Mouse (Mus musculus) cerebellum, postnatal 14 days (tissue): ENCODE measurements at regions not wholly inside any gene's neighbourhood (a gene's known extent, or its start where the extent isn't known, plus 50 kb on each side); places are given as distances from the start of the nearest gene placed in this dataset.

ENCODE experiments used
- DNase-seq, 2 experiments: peaks; one replicate each; pipeline ENCODE4 v3.0.0; 2021; ENCODE audit warnings: mixed read lengths in 2 of 2

DNA sequence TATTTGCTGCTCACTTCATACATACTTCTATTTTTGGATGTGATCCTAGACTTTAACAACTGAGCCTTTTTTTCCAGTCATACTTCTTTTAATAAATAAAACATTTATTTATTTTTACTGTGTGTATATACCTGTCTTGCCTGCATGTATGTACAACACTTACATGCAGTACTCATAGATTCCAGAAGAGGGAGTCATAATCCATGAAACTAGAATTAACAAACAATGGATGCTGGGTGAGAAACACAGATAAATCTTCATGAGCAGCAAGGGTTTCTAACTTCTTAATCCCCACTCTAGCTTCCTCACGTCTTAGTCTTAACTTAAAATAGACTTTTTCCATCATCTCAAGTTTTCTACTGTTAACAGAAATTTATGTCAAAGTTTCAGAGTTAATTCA is 1253.7 kb upstream of the Nr2f1 start:
- DNase-seq, result peak; percentile 2 to 16

DNA sequence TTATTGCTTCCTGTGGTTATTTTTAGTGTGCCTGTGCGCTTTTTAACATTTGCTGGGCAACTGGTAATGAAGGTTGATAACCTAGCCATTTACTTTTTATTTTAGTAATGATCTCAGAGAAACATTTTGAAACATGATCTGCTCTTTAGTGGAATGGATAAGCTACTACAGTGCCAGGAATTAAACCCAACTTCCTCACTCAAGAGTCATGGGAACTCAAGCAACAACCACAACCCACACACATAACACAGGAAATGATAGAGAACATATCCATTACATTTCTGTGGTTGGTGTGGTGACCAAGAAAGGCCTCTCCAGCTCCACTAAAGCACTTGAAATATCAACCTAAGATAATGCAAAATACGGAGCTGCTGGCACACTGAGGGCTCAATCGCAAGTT is 1243.6 kb upstream of the Nr2f1 start:
- DNase-seq, result no peak

DNA sequence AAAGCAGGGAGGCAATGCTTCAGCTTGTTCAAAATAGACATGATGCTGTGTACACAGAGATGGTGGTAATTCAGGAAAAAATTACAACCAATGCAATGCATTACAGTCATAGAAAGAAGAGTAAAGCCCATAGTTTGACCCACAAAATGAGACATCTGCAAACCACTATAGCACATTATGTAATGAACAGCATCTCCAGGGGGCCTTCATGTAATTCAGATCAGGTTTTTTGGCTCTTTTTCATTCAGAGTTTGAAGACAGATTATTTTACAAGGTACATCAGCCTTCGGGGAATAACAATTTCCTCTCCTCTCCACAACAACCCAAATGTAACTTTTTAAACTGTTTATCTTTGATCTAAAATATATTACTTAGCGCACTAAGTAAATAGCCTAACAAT is 1243.1 kb upstream of the Nr2f1 start:
- no peak for DNase-seq

DNA sequence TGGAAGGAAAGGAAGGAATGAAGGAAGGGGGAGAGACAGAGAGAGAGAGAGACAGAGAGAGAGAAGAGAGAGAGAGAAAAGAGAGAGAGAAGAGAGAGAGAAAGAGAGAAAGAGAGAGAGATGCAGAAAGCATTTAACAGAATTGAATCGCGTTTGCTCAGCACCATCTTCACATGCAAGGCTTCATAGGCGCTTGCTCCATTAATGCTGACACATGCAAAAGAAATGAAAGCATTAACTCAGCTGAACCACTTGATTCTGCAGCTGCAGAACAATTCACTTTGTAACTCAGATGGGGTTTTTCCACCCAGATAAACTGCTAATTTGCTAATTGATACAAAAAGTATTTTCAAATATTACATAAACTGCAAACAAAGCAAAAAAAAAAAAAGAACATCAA is 1231.9 kb upstream of the Nr2f1 start:
- DNase-seq, result no peak

DNA sequence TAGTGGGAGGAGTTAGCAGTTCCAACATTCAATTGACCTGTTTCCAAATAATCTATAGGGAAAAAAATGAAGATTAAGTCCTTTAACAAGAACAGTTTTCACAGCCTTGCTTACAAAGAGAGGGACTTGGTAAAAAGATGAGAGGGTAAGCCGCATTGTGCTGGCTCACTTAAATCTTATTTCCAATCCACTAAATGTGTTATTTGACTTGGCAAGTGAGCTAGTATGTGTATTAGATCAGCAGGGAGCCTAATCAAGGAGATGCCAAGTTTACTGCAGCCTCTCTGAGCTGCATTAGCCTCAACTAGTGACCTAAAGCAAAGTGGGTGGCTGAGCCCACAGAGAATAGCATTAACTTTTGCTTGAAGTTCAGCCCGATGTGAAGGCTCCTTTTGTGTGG is 1231.4 kb upstream of the Nr2f1 start:
- peak in 1 of 2 experiments; percentile 2 for DNase-seq

DNA sequence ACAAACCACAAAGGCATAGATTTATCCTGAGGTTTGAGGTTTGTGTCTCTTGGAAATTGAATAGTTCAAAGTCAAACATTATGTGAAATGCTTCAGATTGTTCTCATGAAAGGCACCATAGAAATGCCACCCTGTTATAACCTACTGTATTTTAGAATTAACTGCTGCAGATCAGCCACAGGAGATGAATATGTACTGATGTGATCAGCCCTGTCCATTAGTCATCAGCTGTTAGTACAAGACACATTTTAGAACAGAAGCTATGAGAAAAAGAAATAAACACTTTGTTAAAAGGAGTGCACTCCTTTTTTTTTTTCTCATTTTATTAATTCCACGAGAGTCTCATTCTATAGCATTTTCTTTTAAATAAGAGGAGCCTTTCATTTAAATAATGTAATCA is 1231.0 kb upstream of the Nr2f1 start:
- no peak for DNase-seq

DNA sequence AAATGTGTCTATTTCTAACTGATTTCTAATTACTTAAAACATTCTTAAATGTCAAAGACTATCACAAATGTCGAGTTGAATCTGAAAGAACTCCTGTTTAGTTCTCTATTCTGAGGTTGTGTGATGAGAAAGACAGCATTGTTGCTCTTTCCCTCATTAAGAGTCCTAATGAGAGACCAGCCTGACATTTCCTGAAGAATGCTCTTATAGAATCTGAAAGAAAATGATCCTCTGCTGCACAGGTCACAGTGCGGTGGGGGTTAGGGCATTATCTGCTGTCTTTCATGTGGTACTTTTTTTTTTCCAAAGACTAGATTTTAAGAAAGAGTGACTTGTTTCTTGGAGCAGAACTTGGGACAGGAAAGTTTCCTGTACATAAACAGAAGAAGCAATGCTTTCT is 1218.3 kb upstream of the Nr2f1 start:
- DNase-seq, result no peak

DNA sequence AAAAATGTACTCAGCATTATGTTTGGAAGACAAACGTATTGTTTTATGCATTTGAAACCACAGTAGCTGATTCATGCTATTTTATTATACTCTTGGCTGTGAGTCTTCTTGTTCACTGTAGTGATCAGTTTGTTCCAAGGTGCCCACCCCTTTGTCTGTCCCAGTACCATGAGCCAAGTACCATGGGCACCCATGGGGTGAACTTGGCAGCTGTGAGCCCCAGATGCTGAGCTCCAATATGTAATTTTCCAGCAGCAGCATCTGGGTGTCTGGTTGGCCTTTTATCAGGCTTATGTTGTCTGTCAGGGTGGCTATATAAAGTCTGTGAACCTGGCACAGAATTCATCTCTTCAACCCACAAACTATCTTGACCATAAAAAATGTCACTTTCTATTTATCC is 1200.5 kb upstream of the Nr2f1 start:
- DNase-seq, result peak; percentile 12 to 22

DNA sequence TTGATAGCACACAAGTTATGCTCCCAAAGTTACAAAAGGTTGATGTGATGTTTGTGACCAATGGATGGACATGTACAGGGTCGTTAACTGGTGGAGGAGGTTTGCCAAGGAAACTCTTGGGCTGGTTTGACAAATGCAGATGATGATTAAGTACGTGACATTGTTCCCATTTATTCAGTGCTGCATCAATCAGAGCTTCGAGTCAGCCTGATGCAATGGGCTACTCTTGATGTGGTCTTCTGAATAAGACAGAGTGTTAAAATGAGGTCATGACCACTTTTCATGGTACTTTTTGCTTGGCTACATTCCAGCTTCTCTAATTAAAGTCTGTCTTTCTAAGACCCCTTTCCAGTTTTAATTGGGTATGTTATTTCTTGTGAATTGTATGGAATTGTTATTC is 1194.4 kb upstream of the Nr2f1 start:
- no peak for DNase-seq

DNA sequence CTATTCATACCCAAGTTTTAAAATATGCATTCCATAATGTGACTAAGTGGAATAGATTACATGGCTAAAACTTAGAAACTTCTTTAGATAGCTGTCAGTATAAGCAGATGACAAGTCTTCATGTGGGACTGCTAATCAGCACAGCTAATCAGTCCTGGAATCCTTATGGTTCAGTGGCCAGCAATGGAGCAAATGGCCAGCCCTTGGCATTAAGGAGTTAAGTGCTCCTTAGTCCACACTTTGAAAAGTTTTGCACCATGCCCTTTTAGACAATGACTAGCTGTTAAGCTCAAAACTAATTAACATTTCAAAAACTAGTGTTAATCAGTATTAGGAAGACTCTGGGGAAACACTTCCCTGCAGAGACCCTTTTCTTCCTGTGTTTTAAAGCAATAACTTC is 1188.4 kb upstream of the Nr2f1 start:
- DNase-seq, result no peak

DNA sequence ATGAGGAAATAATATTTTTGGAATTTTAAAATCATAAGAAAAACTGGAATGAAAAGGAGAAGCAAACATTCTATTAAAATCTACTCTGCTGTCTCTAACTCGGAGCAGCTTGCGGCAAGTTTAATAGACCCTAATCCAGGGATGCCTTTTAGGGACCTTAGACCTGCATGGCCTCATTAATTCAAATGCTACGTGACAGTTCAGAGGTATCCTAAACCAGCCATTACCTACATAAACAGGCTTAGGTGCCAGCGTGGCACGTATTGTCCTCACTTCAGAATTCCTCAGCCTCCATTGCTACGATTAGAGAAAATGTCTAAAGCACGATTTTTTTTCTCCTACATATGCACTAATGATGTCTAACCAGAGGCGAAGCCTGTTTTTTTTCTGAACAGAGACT is 1141.9 kb upstream of the Nr2f1 start:
- no peak for DNase-seq

DNA sequence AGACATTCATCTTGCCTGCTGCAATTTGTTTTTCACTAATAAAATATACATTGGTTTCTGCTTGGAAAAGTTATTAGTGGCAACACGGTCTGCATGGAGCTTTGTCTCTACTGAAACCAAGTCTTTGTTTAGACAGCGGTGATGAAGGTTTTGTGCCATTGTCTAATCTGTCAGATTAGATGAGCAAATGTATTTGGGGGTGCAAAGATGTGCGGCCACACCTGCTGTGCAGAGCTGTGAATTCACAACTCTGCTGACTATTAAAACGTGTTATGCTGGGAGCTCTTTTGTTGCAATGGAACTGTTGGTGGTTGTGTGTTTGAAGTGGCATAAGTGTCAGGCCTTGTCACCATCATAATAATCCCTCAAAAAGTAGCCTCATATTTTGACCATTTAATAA is 1140.9 kb upstream of the Nr2f1 start:
- DNase-seq, result no peak

DNA sequence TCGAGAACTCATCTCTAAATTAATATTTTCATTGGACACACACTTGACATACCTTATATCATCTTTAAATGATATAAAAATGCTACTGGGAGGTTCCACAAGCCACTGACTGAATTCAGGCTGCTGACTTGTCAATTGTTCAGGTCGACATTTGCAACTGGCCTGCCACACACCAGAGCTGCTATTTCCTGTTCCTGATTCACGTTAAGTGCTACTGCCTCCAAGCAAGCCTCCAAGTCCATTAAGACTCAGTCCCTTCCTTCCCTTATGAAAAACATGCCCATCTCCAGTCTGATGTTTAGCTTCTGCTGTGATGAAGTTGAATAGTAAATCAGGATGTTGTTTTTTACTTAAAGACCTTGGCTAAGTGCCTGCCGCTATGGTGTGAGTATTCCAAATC is 1140.2 kb upstream of the Nr2f1 start:
- no peak for DNase-seq

DNA sequence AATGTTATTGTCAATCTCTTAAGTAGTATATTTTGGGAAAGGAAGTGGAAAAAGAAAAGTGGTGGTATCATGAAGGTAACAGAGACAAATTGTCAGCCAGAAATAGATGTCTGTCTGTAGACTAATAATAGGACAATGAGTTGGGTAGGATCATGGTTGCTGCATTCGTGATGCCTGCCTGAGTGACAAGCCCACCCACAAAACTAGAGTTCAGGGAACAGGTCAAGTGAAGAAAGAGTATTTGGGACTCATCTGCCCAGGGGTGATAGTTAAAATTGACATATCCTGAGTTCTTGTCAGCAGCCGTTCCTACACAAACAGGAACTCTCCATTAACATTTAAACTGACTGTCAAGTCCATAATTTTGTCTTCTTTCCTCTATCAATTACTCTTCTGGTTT is 1120.6 kb upstream of the Nr2f1 start:
- DNase-seq, result no peak

DNA sequence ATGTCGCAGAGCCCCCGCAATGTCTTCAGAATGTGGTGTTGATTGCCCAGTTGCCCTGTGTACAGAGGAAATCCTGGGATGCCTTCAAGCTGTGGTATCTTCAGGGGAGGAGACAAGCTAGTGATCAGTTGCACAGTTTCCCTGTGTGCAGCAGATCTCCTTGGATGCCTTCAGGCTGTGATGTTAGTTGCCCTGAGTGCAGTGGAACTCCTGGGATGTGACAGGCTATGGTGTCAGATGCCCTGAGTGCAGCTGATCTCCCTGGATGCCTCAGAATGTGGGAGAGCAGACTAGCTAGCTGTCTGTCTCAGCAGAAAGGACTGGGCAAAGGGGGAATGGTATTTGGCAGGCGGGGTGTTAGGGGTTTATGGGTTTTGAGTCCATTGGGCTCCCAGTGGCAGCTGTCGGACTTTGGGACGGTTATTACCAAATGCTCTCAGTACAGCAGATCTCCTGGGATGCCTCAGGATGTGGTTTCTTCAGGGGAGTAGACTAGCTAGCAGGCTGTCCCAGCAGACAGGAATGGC is 1110.1 kb upstream of the Nr2f1 start:
- no peak for DNase-seq

DNA sequence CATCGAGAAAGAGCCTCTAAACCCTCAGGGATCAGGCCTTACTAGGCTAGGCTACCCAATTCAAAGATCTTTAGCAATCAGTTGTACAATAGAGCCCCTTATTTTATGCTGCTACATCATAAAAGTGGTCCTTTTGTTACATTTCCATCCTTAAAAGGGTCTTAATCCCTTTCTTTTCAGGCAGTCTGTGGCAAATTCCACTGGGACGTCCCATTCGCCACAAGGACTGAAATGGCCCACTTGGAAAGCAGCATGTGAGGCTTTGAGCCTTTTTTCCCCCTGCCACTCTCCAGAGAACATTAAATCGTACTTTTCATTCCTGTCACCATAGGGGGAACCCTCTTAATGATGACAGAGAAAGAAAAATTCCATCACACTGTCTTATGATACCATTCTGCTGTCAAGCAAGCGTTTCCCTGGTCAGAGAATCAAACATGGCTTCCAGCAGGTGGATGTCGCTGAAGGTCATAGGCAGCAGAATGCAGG is 1097.7 kb upstream of the Nr2f1 start:
- DNase-seq, result no peak

DNA sequence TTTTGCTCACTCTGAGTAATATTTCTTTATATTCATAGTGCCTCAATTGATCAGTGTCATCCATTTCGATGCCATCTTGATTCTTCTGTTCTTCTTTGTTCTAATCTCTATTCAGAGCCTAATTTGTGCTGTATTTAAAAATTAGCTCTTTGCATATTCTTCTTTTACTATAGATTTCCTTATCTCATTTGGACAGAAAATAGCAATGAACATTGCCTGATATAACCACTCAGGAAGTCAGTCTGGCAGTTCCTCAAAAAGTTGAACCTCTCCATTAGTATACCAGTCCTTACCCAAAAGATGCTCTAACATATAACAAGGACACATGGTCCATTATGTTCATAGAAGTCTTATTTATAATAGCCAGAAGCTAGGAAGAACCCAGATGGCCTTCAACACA is 1088.5 kb upstream of the Nr2f1 start:
- DNase-seq, result no peak

DNA sequence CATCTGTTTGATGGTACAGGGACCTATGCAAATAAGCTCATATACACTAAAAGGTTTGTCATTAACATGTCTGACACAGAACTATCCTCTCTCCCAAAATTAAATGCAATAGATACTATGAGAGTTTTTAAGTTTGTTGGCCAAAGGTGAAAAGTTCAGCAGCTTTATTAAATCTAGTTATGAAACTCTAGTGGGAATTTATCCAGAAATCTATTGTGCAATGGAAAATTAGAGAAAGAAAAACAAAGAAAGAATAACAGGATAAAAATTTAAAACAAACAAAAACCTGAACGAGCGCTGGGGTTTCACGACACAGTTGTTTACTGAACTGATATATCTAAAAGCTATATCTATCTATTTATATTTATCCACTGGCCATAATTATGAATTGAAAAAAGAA is 1086.6 kb upstream of the Nr2f1 start:
- no peak for DNase-seq

DNA sequence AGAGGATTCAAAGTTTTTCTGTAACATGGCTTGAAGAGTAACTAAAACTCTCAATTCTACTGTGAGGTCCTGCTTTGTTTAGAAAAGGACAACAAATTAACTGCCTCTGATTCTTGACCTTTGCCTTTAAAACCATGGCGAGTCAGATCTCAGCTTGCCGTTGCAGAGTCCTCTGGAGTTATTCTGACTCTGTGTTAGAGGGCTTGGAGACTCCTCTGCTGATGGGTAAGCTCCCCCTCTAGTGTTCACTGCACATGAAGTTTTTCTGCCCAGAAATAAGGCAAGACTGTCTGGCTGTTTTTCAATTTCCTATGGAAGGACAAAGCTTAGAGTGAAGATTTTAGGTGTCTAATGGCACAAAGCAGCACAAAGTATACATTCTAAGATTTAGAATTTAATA is 1085.9 kb upstream of the Nr2f1 start:
- DNase-seq, result peak in 1 of 2 experiments; percentile 7

DNA sequence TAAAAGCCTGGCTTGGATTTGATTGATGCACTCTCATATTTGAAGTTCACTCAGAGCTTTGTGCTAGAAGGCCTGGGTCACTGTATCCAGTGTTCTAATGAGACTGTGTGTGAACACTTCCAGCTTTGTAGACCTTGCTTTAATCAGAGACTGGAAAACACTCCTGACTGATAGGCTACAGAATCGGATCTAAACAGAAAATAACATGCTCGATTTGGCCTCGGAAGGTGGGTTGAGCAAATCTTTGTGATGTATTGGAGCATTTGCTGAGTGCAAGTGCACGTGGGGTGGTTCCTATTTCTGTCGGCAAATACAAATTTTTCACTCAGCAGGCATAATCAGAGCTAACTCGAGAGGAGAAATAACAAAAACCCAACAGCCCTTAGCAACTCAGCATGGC is 1078.2 kb upstream of the Nr2f1 start:
- DNase-seq, result peak in 1 of 2 experiments; percentile 2

DNA sequence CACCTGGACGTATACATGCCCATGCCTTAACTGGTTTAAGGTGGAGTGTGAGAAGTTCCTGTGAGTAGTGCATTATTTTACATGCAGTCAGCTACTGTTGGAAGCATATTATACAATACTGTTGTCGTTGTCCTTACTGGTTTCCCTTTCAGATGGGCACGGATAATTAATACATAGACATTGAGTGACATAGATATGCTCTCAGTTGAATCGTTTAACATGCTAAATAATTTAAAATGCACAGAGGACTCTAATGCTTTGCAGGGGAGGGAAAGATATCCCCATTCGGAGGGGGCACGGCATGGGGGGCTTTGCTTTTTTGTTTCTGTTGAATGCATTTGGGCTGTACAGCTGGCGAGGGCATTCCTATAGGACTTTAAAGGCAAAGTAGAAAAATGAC is 1077.8 kb upstream of the Nr2f1 start:
- DNase-seq, result no peak

DNA sequence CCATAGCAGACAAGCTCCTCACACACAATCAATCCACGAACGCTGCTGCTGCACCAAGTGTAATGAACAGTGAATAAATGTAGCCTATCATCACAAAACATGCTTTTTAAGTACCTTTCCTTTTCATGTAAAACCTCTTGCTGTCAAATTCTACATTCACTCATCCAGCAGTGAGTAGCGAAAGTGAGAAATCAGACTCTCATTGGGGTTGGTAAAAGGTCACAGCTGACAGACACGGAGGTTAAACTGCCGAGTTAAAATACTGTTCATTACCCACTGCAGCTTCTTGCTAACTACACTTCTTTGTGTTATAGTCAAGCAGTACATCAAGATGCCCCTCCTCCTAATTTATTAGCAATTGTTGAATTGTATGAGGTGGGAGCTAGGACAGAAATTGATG is 1055.8 kb upstream of the Nr2f1 start:
- DNase-seq, result no peak

DNA sequence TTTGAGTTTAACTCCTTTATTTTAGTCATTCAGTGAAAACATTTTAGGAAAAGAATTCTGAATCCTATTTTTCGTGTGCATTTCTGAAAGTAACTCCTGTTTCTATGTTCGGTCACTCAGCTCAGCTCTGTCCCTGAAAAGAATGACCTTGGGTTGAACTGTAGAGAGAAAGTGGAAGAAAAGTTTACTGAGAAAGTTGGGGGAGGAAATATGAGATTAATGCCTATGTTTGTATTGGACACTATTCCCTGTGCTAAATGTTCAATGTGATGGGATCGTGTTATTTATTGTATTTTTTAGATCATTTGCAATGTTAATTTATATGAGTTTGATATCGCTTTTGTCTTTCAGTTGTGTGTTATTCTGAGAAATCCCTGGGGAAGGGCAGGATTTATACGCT is 1052.8 kb upstream of the Nr2f1 start:
- DNase-seq, result no peak

DNA sequence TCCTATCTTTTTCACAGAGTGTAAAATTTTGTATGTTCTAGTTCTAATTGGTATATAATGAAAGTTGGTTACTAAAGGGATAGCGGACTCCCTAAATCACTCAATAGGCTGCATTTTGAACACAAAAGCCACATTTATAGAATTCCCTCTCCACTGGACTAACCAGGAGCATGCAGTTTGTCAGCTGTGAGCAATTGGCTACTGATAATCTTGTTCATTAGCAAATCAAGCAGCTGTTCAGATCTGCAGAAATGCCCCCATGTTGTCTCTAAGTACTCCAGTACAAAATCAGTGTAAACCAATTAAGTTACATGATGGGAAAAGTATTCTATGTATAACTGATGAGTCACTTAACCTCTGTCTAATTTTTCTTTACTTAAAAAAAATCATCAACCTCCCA is 1051.7 kb upstream of the Nr2f1 start:
- DNase-seq, result no peak
